Mouse (Mus musculus) intestine, embryonic 16.5 days (tissue): Measurements from ENCODE around the gene Umad1. TPM values are rescaled to one million over a fixed set of nuclear protein-coding genes. Genes with fewer than 3 reads are reported as not detected.
A peak's percentile ranks its signal among the peaks of the same experiment; 100 is the strongest.

ENCODE experiments used
- ATAC-seq: fragments of 200-750 bp; cut with Nextera tagmentation; 2 replicates; pipeline ENCODE4 v1.8.0; 2017; ENCODE audit warnings: moderate TSS enrichment, moderate library complexity
- H3K27ac ChIP-seq: fragments of 300-500 bp; sonication (generic); 2 replicates; pipeline ENCODE4 v1.5.1; 2014; ENCODE audit warnings: mild to moderate bottlenecking, low read length
- H3K27me3 ChIP-seq: fragments of 300-500 bp; sonication (generic); replicated peaks from 2 replicates; pipeline ENCODE4 v1.6.1; 2014; ENCODE audit warnings: low read length, control low read depth, mixed read lengths; ENCODE audit not compliant: control insufficient read depth, insufficient read depth
- H3K36me3 ChIP-seq: fragments of 300-500 bp; sonication (generic); 2 replicates; pipeline ENCODE4 v1.6.1; 2014; ENCODE audit warnings: low read length, control low read depth; ENCODE audit not compliant: control insufficient read depth, insufficient read depth
- H3K4me1 ChIP-seq: fragments of 300-500 bp; sonication (generic); 2 replicates; pipeline ENCODE4 v1.6.1; 2014; ENCODE audit warnings: low read length, control low read depth, mixed read lengths; ENCODE audit not compliant: control insufficient read depth, insufficient read depth
- H3K4me2 ChIP-seq: fragments of 300-500 bp; sonication (generic); 2 replicates; pipeline ENCODE4 v1.6.1; 2014; ENCODE audit warnings: low read depth, low read length, control low read depth
- H3K4me3 ChIP-seq: fragments of 300-500 bp; sonication (generic); 2 replicates; pipeline ENCODE4 v1.5.1; 2014; ENCODE audit warnings: mild to moderate bottlenecking, low read length
- H3K9ac ChIP-seq: fragments of 300-500 bp; sonication (generic); 2 replicates; pipeline ENCODE4 v1.6.1; 2014; ENCODE audit warnings: low read depth, low read length
- H3K9me3 ChIP-seq: fragments of 300-500 bp; sonication (generic); 2 replicates; pipeline ENCODE4 v1.6.1; 2016; ENCODE audit warnings: low read length, control low read depth; ENCODE audit not compliant: control insufficient read depth
- WGBS: fragments of 180-500 bp; shearing (Covaris S2); extraction: QIAGEN DNeasy Blood & Tissue Kit; methylation state at CpG from one replicate; pipeline ENCODE4 v1.1.7; 2014; 5-methylcytosine and 5-hydroxymethylcytosine counted together
- polyA plus RNA-seq: library from polyadenylated mRNA; unstranded; fragments of >200 nt; fragmentation: Nextera tagmentation; extraction: Ambion mirVana; gene quantifications from 2 replicates; pipeline ENCODE4 v1.2.1, GENCODE M21; 2015

The Umad1 gene
- polyA plus RNA-seq, 1 experiment from 2014 or later: 27.0 TPM

- Histone ChIP-seq H3K9ac (no peak overlapping the region), H3K36me3 (no peaks in the 10 kb centered on the region), H3K4me2 (no peak overlapping the region), H3K4me3 (no peak overlapping the region), H3K9me3 (no peaks in the 10 kb centered on the region), H3K4me1 (no peaks in the 10 kb centered on the region), H3K27ac (no peak overlapping the region), H3K27me3 (no peaks in the 10 kb centered on the region)
- WGBS: 88% methylated on average over 3 of the region's 3 CpGs
- ATAC-seq: no peak
Observed at GRCm38 (mm10) chr6:8498961-8499360, 239.9 kb downstream of the Umad1 start.

GRCm38 (mm10) chr6:8503953-8504352 lies 244.9 kb downstream of the Umad1 start:
- 28% methylated on average over 3 of the region's 3 CpGs for WGBS
- Histone ChIP-seq H3K36me3 (no peaks in the 10 kb centered on the region), H3K4me1 (0 out of 2 replicates have a peak, but pooled peaks cover 4% of the 10 kb centered on the region), H3K27me3 (no peaks in the 10 kb centered on the region), H3K9ac (no peak overlapping the region), H3K9me3 (no peaks in the 10 kb centered on the region), H3K4me2 (no peak overlapping the region), H3K27ac (no peak overlapping the region), H3K4me3 (no peak overlapping the region)
- ATAC-seq: no peak

GRCm38 (mm10) chr6:8504521-8505228 lies 245.6 kb downstream of the Umad1 start:
- no peaks in the 10 kb centered on the region for H3K9me3 ChIP-seq
- no peak overlapping the region for H3K4me2 ChIP-seq
- H3K4me3 ChIP-seq: no peak overlapping the region
- no peaks in the 10 kb centered on the region for H3K36me3 ChIP-seq
- no peak for ATAC-seq
- 0 out of 2 replicates have a peak, but pooled peaks cover 4% of the 10 kb centered on the region for H3K4me1 ChIP-seq
- no peaks in the 10 kb centered on the region for H3K27me3 ChIP-seq
- H3K27ac ChIP-seq: no peak overlapping the region
- 81% methylated on average over 6 of the region's 6 CpGs for WGBS
- H3K9ac ChIP-seq: no peak overlapping the region

- H3K4me2 ChIP-seq: no peak overlapping the region
- H3K36me3 ChIP-seq: no peaks in the 10 kb centered on the region
- H3K27ac ChIP-seq: no peak overlapping the region
- peaks cover 10% of the 10 kb centered on the region; the same call in 1 of the 2 replicates for H3K4me1 ChIP-seq
- no peak overlapping the region for H3K9ac ChIP-seq
- peak; percentile 56 for ATAC-seq
- H3K4me3 ChIP-seq: no peak overlapping the region
- H3K9me3 ChIP-seq: no peaks in the 10 kb centered on the region
- H3K27me3 ChIP-seq: no peaks in the 10 kb centered on the region
Observed at GRCm38 (mm10) chr6:8506631-8507030, 247.5 kb downstream of the Umad1 start.

Other genes starting within 250 kb of the Umad1 start
- gene Col28a1, start 66.7 kb upstream of the Umad1 start, polyA plus RNA-seq: 2.2 and 2.4 TPM in 2 replicates
- 16.7 and 16.9 TPM in 2 replicates for gene Mios, start 50.1 kb upstream of the Umad1 start, polyA plus RNA-seq
- gene Rpa3, start 115 bp upstream of the Umad1 start, polyA plus RNA-seq: 119 and 126 TPM in 2 replicates
- gene Gm45062, start 162 bp downstream of the Umad1 start, polyA plus RNA-seq: 5.6 and 6.2 TPM in 2 replicates